ENCODE assay signal across 8 mouse cellular contexts in the genomic region with DNA sequence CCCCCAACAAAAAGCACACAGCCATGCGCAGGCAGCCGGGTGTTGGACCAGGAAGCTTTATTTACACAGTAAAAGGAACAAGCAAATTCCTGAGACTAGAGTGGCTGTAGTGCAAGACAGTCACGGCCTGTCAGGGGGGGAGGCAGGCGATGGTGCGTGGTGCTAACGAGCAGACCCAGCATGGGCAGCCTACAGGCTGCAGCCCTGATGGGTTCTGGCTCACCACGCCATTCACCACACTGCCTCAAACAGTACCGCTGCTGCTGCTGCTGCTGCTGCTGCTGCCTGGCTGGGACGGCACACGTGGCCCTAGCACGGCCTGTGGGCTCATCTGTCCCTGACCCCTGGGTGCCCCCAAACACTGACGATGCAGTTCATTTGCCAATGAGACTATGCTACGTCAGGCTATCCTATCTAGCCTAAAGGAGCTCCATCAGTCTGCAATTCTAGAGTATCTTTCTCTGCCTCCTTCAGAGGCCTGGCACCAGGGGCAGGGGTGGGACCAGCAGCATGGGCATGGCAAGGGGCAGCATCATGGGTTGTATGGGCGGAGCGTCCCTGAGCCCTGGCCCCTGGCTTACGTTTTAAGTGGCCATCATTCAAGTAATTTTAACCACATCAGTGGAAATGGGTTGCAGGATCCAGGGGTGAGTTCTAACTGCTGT.
DNase-seq lines count a peak whose midpoint lies in the region; ATAC-seq and TF ChIP-seq lines count a peak whose summit lies in the region.

No protein-coding gene starts in this region.

- no peaks in the 10 kb centered on the region for H3K9me3 ChIP-seq in kidney, postnatal 0 days (replicated peaks; ENCODE audit: low read length)
- H3K9me3 ChIP-seq in forebrain, embryonic 11.5 days (ENCODE audit: control insufficient read depth, low read length) = no peaks in the 10 kb centered on the region
- H3K9me3 ChIP-seq in limb, embryonic 14.5 days (ENCODE audit: control insufficient read depth, low read length) = no peaks in the 10 kb centered on the region
- H3K9me3 ChIP-seq in neural tube, embryonic 13.5 days = no peaks in the 10 kb centered on the region

- WGBS in kidney, postnatal 0 days = 28% methylated on average over 16 of the region's 16 CpGs
- 50% methylated on average over 16 of the region's 16 CpGs for WGBS in forebrain, embryonic 11.5 days
- WGBS in limb, embryonic 14.5 days = 34% methylated on average over 15 of the region's 16 CpGs
- WGBS in neural tube, embryonic 13.5 days = 32% methylated on average over 16 of the region's 16 CpGs

- H3K9ac ChIP-seq in kidney, postnatal 0 days (ENCODE audit: low read depth, low read length) = no peak overlapping the region
- H3K9ac ChIP-seq in forebrain, embryonic 11.5 days (ENCODE audit: low read length) = peak overlapping the region; percentile 1; the same call in 1 of the 2 replicates
- H3K9ac ChIP-seq in limb, embryonic 14.5 days (ENCODE audit: low read depth, low read length, severe bottlenecking) = 0 out of 2 replicates have a peak overlapping the region, but pooled peaks have one; percentile 28
- H3K9ac ChIP-seq in neural tube, embryonic 13.5 days = no peak overlapping the region

- H3K4me2 ChIP-seq in kidney, postnatal 0 days (ENCODE audit: low read length) = no peak overlapping the region
- H3K4me2 ChIP-seq in forebrain, embryonic 11.5 days (ENCODE audit: low read depth, low read length, severe bottlenecking) = no peak overlapping the region
- no peak overlapping the region for H3K4me2 ChIP-seq in limb, embryonic 14.5 days (replicated peaks; ENCODE audit: low read depth, low read length, severe bottlenecking)
- H3K4me2 ChIP-seq in neural tube, embryonic 13.5 days = no peak overlapping the region

- TF ChIP-seq CTCF in kidney, postnatal 0 days (IDR thresholded peaks at IDR 0.05; ENCODE audit: low read depth) = no peak

- H3K27me3 ChIP-seq in kidney, postnatal 0 days (ENCODE audit: insufficient read depth, low read length) = no peaks in the 10 kb centered on the region
- H3K27me3 ChIP-seq in forebrain, embryonic 11.5 days (ENCODE audit: control insufficient read depth, insufficient read depth, low read length) = no peaks in the 10 kb centered on the region
- no peaks in the 10 kb centered on the region for H3K27me3 ChIP-seq in limb, embryonic 14.5 days (ENCODE audit: control insufficient read depth, insufficient read depth, low read length)
- no peaks in the 10 kb centered on the region for H3K27me3 ChIP-seq in neural tube, embryonic 13.5 days

- no peaks in the 10 kb centered on the region for H3K36me3 ChIP-seq in kidney, postnatal 0 days (ENCODE audit: insufficient read depth, low read length)
- peaks cover 2% of the 10 kb centered on the region for H3K36me3 ChIP-seq in forebrain, embryonic 11.5 days (ENCODE audit: control insufficient read depth, insufficient read depth, low read length)
- peaks cover 17% of the 10 kb centered on the region for H3K36me3 ChIP-seq in limb, embryonic 14.5 days (ENCODE audit: control insufficient read depth, insufficient read depth, low read length)
- peaks cover 8% of the 10 kb centered on the region; the same call in 1 of the 2 replicates for H3K36me3 ChIP-seq in neural tube, embryonic 13.5 days

- no peak overlapping the region for H3K4me3 ChIP-seq in kidney, postnatal 0 days (replicated peaks; ENCODE audit: low read depth, low read length)
- H3K4me3 ChIP-seq in forebrain, embryonic 11.5 days (ENCODE audit: low read depth, low read length) = no peak overlapping the region
- no peak overlapping the region for H3K4me3 ChIP-seq in limb, embryonic 14.5 days (replicated peaks; ENCODE audit: low read length)
- no peak overlapping the region for H3K4me3 ChIP-seq in neural tube, embryonic 13.5 days

- H3K27ac ChIP-seq in kidney, postnatal 0 days = peak overlapping the region; percentile 94
- H3K27ac ChIP-seq in forebrain, embryonic 11.5 days (ENCODE audit: low read depth, low read length) = no peak overlapping the region
- no peak overlapping the region for H3K27ac ChIP-seq in limb, embryonic 14.5 days (replicated peaks; ENCODE audit: low read depth, low read length)
- H3K27ac ChIP-seq in neural tube, embryonic 13.5 days (replicated peaks) = 0 out of 2 replicates have a peak overlapping the region, but pooled peaks have one; percentile 33

- no peak for TF ChIP-seq POLR2A in limb, embryonic 14.5 days (IDR thresholded peaks at IDR 0.05; ENCODE audit: borderline replicate concordance, extremely low read depth, insufficient read depth, insufficient read length)

- H3K4me1 ChIP-seq in kidney, postnatal 0 days (replicated peaks; ENCODE audit: insufficient read depth, low read length) = peaks cover 32% of the 10 kb centered on the region
- peaks cover 11% of the 10 kb centered on the region for H3K4me1 ChIP-seq in forebrain, embryonic 11.5 days (replicated peaks; ENCODE audit: control insufficient read depth, insufficient read depth, low read length)
- peaks cover 23% of the 10 kb centered on the region for H3K4me1 ChIP-seq in limb, embryonic 14.5 days (ENCODE audit: control insufficient read depth, insufficient read depth, low read length)
- H3K4me1 ChIP-seq in neural tube, embryonic 13.5 days (replicated peaks) = peaks cover 40% of the 10 kb centered on the region

- DNase-seq in kidney, postnatal 0 days (ENCODE audit: low spot score) = peak; percentile 79
- no peak for DNase-seq in kidney, adult 18-20 months
- no peak for DNase-seq in forebrain, embryonic 11.5 days (ENCODE audit: low spot score)
- no peak for DNase-seq in limb, embryonic 14.5 days (ENCODE audit: low spot score)
- no peak for DNase-seq in layer of hippocampus, postnatal 36 days
- no peak for DNase-seq in testis, postnatal 14 days (ENCODE audit: low spot score)

- ATAC-seq in kidney, postnatal 0 days (replicated peaks; ENCODE audit: low FRiP score, low read depth) = peak; percentile 68
- no peak; the same call in 1 of the 2 replicates for ATAC-seq in forebrain, embryonic 11.5 days (replicated peaks; ENCODE audit: low FRiP score)
- ATAC-seq in limb, embryonic 14.5 days (ENCODE audit: low FRiP score, low read depth) = peak; percentile 51; the same call in 1 of the 2 replicates
- peak; percentile 66 for ATAC-seq in neural tube, embryonic 13.5 days (ENCODE audit: low read depth)
- no peak for ATAC-seq in frontal cortex, adult (ENCODE audit: low TSS enrichment)

Comparison
In these comparisons a context has a peak if more than half of its experiments do, and no peak if none do; other contexts are left out.
1. ATAC-seq: peak in kidney, postnatal 0 days (single experiment), limb, embryonic 14.5 days (single experiment) and neural tube, embryonic 13.5 days (single experiment); none in forebrain, embryonic 11.5 days (single experiment) and frontal cortex, adult (single experiment).
2. H3K27ac ChIP-seq: peak in kidney, postnatal 0 days (single experiment) and neural tube, embryonic 13.5 days (single experiment); none in forebrain, embryonic 11.5 days (single experiment) and limb, embryonic 14.5 days (single experiment).
3. H3K9ac ChIP-seq: peak in forebrain, embryonic 11.5 days (single experiment) and limb, embryonic 14.5 days (single experiment); none in kidney, postnatal 0 days (single experiment) and neural tube, embryonic 13.5 days (single experiment).